Mouse (Mus musculus) ES-CJ7 (cell line): Measurements from ENCODE around the gene Wnt2b.
A peak's percentile ranks its signal among the peaks of the same experiment; 100 is the strongest.

Experiments
- DNase-seq: peaks from one replicate; pipeline ENCODE4 v3.0.0; 2011; ENCODE audit warnings: low read depth, low spot score

The Wnt2b gene

DNA sequence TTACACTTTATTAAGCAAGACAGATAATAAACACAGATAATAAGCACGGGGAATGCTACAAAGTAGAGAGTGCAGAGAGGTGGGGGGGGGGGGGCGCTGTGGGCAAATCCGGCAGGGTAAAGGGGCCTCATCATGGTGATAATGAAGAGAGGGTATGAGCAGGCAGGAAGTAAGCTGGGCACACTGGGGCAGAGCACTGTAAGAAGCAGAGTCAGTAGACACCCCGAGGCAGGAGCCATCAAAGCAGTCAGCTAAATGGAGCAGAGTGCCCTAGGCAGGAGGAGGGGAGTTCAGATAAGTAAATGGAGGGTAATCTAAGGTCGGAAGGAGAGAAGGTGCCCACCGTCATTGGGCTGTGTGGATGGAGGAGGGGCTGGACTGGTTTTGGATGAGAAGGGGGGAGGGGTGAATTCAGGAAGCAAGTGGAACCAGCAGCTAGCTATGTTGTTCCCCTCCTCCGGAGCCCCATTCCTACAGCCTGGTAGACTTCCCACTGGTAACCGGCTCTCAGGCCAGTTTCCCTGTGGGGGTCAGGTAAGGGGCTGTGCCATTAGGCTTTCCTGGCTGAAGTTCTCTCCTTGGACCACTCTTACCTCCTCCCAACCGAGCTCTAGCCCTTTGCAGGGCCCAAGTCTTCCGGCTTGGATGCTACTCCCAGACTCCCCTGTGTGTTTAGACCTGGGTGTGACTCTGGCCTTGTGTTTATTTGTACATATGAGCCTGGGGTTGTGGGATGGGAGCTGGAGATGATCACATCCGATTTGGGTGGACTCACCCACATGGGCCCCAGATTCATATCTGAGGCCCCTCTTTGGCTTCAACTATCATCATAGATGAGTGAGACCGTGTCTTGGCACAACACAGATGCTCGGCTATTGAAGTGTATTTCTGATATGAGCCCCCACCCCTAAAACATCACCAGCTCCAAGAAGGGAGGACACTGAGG lies 1.9 kb upstream of the Wnt2b start:
- DNase-seq = peak; percentile 24

DNA sequence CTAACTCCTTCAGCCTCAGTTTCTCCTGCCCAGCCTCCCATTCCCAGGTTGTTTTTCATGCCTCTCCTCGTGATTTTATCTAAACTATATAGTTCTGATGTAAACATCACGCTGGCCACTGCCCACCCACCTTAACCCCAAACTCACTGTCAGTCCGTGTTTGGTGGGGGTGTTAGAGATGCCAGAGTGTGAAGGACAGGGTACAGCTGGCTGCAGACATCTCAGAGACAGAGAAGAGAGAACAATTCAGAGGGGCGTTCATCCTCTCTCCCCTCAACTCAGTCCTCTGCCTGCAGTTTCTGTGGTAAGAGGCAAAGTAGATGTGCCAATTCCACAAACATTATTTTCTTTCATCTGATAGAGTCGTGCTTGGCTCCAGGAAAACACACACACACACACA lies 1.1 kb upstream of the Wnt2b start:
- DNase-seq = no peak

DNA sequence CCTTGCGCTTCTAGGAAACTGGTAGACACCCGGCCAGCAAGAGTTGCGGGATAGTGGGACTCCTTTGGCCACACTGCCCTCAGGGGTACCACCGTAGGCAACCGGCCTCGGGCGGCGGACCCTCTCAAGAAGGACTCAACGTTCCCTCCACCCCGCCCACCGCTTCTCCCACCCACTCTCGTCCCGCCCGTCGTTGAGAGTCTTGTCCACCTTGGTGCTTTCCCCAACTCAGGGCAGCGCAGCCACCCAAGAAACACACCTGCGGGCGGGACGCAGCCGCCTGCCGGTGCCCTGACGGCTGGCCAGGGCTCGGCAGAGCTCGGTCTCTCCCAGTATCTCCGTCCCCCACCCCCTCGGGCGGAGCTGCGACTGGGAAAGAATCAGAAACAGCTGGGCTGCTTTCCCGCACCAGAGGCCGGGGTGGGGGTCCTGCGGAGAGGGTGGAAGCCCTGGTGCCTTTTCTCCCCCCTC lies 455 bp upstream of the Wnt2b start:
- no peak for DNase-seq

DNA sequence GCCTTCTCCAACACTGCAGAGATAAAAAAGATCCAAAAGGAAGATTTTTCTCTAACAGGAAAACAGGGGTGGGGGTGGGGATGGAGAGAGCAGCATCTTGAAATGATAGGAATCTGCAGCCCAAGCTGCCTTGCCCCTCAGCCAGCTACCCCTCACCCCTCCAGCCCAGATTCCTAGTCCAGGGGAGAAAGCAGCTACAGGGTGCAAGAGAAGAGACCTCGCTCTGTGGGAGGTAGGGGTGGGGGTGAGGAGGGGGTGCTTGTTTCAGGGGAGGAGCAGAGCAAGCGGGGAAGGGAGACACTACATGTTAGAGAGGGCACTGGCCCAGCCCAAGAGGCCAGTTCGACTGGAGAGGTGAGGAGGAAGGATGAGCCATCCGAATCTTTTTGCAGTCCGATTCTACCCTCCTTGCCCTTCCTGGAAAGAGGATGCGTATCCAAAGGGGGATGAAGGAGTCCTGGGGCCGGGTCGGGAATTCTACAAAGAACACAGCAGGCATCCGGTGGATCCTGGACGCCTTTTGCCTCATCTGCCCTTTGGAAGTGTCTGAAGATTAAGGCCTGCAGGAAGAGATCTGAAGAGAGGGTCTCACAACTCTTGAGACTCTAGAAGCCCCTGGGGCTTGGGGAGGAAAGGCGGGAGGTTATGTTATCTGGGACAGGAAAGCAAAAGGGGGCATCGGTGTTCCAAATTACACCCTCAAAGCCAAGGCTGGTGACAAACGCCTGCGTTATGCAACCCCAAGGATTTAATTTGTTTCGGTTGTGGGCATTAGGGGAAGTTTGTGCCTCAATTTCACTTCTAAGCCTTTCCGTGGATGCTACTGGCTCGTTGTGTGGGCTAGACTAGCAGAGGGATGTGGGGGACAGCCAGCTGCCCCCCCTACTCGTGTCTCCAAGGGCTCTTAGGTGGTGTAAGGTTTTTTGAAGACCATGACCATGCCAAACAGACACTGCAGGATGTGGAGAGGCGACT lies 1.4 kb downstream of the Wnt2b start:
- no peak for DNase-seq

DNA sequence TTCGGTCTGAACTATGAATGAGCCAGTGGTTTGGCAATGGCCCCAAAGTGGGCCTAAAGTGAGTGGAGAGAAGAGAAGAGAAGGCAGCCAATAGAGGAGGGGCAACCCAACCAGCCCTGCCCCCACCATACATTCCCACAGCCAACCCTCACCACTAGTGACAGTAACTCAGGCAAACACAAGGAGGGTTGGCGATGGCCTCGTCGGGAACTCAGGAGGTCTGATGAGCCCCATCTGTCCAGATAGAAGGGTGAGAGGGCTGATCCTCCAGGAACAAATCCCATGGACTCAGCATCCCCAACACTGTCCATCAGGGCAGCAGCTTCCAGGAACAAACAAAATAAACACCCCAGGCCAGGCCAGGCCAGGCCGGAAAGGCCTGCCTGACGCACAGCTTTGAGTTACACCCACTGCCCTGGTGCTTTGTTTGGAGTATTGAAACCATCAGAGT lies 5.6 kb downstream of the Wnt2b start:
- no peak for DNase-seq

DNA sequence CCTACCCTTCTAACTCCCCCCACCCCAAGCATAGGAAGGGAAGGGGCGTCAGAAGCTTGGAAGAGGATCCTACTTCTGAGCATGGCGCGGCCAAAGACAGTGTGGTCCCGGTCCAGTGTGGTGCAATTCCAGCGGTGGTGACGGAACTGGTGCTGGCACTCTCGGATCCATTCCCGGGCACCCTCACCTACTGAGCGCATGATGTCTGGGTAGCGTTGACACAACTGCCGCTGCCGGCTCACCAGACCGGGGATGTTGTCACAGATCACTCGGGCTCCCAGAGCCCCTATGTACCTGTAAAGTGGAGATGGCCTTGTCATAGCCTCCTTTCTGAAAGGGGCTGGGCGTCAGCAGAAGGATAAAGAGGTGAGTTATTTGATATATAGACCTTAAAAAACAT lies 7.2 kb downstream of the Wnt2b start:
- DNase-seq = no peak

DNA sequence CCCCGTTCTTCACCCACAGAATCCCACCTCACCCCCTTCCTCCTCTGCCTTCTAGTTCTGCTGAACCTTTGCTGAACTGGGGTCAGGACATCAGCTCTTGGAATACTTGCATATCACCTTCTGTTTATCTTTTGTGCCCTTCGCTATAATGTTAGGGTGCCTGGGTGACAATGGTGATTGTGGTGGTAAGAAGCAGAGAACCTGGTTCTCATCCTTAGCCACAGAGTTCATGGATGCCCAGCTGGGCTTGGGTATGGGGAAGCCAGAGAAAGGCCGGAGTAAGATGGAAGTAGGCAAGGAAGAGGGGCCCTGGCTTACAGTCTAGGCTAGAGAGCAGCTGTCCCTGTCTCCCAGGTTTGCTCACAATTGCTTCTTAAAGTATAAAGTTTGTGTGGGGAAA lies 7.6 kb downstream of the Wnt2b start:
- DNase-seq = no peak

DNA sequence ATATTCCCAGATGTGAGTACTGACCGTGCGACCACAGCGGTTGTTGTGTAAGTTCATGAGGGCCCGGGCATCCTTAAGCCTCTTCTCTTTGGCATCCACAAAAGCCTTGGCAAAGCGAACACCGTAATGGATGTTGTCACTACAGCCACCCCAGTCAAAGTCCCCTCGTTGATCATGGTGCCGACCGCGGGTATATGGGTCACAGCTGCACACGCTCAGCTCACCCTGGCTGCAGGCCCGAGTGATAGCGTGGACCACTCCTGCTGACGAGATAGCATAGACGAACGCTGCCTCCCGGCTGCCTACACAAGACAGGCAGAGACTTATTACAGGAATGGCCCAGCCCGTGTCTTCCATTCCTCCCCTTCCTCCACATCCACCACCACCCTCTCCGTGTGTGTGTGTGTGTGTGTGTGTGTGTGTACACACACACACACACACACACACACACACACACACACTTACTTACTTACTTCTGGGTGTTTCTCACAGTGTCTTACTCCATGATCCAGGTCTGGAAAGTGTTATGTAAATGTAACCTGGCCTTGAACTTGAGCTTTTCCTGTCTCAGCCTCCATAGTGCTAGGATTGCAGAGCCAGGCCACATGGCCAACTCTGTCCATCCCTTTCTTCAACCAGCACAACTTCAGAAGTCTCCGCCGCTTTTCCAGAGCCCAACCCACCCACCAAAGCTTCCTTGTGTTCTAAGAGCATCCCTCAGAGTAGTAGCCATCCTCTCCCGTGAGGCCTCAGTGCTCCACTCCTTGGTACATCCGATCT lies 8.6 kb downstream of the Wnt2b start:
- peak; percentile 78 for DNase-seq

DNA sequence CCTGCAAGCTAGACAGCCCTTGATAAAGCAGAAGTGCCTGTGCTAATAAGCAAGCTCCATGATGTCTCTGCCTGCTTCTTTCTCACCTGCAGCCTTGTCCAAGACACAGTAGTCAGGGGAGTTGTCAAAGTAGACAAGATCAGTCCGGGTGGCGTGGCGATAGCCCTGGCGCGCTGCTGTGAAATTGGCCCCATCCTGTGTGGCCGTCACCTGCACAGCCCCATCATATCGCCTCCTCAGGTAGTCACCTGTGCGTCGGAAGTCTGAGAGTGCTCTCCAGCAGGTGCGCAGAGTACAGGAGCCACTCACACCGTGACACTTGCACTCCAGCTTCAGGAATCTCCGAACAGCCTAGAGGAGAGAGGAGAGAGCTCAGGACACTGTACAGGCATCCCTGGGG lies 10.8 kb downstream of the Wnt2b start:
- no peak for DNase-seq

DNA sequence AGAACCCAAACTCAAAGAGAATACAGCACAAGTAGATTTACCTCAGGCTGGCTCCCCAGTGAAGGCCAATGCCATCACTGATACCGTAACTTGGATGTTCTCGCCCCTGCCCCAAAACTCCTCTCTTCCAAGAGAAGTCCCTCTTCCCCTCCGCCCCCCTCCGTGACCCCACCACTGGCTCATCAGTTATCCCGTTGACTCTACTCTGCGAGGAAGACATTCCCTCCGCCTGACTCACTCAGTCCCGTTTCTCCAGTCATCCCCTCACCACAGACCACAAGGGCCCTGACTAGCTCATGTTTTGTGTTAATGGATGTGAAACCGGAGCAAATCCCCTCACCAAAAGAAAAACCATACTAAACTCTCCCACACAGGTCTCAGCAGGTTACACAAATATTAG lies 16.8 kb downstream of the Wnt2b start:
- DNase-seq = no peak

DNA sequence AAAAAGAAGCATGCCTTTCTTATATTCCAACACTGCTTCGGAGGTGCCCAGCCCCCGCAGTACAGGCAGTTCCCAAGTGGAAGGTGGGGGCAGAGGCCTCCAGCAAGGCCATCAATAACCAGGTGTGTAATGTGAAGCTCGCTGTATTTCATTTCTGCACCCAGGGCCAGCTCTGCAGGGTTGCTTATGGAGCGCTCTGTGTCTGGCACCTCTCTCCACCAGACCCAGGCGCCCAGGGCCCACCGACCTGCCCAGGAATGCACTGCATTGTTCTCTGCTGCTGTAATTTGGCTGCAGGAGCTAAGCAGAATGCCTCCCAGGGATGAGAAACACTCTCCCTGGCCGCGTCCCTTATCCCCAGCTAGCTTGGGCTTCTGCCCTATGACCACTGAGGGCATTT lies 18.4 kb downstream of the Wnt2b start:
- DNase-seq = no peak

DNA sequence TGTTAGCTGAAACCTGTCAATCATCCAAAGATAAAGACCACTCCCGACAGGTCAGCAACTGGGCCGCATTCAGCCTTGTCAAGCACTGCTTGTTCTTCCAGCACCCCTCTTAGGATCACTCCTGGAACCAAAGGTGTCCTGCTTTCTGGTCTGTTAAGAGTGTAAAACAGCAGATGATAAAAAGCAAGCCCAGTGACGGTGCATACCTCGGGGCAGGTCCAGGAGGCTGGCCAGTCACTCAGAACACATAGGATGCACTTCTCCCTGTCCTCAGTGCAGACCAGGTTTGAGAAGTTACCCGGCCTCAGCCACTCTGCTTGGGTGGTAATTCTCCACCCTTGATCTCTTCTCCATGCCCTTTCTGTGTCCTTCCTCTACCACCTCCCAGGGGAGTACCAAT lies 19.0 kb downstream of the Wnt2b start:
- DNase-seq = no peak

DNA sequence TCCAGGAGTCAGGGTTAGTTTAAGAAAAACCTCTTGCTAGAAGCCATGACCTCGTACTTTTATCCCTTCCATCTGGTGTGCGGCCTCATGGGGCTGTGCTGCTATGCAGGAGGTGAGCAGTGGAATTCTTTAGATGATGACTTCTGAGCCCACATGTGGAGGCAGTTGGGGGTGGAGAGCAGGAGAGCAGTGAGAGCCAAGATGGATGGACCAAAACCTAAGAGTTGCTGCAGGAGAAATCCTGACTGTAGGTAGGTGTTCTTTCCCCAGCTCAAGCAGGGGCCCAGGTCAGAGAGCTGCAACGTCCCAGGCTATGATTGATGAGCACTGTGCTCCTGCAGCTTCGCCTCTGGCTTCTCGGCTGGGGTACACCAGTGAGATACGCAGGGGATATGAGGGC lies 21.0 kb downstream of the Wnt2b start:
- DNase-seq = no peak

DNA sequence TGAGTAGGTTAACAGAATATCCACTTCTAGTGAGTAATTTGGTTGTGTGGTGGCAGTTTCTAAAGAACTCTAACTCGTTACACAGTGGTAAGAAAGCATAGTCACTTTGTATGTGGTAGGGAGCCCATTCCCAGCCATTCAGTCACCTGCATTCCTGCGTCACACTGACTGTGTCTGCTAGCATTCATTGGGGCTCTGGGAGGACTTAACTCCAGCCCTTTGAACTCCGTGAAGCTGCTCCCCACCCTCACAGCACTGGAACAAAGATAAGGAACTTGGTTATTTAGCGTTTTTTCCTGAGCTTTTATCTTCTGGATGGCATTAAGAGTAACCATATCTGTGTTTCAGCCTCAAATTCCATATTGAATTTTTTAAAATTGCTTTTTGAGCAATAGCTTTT lies 23.4 kb downstream of the Wnt2b start:
- DNase-seq = no peak

DNA sequence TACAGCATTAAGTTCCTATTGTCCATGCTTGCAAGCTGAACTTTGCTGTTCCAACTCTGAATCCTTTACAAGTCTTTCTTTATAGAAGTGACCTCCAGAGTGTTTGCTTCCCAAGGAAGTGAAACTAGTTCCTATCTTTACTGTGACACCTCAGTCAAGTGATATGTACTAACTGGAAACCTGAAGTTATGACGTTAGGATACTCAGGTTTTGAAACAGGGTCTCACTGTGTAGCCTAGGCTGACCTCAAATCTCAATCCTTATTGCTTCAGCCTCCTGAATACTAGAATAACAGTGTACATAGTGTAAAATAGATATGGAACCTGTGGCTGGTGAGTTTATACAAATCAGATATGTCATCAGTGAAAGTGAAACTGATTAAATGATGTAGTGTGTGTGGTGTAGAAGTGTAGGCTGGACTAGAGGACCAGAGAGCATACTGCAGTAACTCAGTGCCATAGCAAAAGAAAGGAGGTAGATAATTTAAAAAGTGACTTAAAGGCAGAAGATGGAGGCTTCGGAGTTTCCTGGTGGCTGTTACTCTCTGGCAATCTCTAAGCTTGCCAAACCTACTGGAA lies 23.9 kb downstream of the Wnt2b start:
- no peak for DNase-seq

DNA sequence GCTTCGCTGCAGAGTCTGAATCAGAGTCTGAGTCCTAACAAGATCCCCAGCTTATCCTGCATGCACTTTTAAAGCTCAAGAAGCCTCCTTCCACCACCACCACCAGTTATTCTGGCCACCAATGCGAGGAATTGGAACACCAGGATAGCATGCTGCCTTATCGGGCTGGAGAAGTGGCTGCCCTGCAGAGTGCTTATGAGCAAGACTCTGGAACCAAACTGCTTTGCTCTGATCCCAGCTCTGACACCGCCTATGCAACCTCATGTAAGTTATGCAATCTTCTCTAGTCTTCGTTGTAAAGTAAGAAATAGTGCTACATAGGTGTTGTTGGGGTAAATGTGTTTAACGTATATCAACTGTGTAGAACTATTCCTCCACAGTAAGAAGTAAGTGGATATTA lies 32.3 kb downstream of the Wnt2b start:
- no peak for DNase-seq

DNA sequence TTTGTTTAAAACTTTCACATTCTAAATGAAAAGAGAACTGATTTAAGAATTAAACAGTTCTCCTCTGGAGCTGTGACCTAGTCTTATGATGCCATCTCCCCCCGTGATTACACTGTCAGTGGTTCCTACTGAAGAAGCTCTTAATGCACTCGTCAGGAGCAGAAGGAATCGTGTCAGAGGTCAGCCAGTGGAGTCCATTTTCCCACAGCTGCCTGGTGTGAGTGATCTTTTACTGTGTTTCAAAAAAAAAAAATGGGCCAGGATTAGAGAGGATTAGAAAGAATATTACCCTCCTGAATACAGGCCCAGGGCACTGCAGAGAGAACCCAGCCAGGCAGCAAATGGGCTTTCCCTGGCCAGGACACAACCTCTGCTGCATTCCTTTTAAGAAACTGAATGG lies 46.7 kb downstream of the Wnt2b start:
- DNase-seq = no peak

DNA sequence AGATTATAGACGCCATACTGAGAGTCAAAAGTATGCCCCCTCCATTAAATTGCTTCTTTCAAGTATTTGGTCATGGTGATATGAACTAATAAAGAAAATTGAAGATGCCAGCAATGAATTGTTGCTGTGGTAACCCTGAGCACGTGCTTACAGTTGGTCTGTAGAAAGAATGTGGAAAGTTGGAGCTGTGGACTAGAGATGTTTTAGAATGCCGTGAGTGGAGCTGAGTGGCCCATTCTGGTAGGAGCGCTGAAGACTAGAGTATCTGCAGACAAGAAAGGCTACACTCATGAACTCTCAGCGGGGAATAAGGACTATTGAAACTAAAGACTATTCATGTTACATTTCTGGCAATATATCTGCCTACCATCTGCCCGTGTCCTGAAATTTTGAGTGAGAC lies 52.5 kb downstream of the Wnt2b start:
- no peak for DNase-seq

DNA sequence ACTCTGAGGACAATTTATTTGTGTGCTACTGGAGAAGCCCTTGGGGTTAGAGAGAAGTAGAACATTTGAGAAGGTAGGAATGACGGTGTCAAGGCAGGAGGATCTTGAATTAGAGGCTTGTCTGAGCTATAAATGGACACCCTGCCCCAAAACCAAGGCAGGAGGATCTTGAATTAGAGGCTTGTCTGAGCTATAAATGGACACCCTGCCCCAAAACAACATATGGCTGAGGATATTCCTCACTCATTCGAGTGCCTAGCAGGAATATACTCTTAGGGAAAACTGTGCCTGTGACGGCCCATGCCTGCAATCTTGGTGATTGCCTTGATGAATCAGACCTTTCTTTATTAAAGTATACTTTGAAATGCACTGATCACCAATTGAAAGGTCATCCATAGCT lies 55.7 kb downstream of the Wnt2b start:
- no peak for DNase-seq

DNA sequence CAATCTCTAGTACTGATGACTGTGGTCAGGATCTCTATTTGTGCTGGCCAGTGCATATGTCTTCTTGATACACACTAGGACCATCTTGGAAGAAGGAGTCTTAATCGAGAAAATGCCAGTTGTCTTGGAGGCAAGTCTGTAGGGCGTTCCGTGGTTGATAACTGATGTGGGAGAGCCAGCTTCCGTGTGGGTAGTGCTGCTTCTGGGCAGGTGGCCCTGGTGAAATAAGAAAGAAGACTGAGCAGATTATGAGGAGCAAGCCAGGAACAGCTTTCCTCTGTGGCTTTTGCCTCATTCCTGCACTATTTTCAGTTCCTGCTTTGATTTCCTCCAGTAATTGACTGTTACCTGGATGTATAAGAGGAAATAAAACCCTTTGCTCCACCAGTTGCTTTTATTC lies 56.3 kb downstream of the Wnt2b start:
- no peak for DNase-seq

DNA sequence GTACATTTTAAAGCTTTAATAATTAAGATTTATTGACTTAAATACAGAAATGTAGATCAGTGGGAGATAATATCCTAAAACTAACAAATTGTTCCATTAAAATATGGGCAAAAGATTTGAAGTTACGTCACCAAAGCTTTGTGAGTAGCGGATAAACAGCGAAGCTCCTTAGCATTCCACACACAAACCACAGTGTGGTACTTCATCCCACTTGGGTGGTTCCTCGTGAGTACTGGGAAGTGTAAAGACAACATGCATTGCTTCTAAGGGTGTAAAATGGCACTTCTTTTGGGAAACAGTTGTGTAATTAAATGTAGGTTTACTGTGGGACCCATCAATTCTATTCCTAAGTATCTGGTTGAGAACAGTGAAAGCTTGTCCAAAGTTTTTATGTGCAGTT lies 60.6 kb downstream of the Wnt2b start:
- DNase-seq = no peak
